14 mouse cellular contexts compared by ENCODE assay signal in the genomic region with DNA sequence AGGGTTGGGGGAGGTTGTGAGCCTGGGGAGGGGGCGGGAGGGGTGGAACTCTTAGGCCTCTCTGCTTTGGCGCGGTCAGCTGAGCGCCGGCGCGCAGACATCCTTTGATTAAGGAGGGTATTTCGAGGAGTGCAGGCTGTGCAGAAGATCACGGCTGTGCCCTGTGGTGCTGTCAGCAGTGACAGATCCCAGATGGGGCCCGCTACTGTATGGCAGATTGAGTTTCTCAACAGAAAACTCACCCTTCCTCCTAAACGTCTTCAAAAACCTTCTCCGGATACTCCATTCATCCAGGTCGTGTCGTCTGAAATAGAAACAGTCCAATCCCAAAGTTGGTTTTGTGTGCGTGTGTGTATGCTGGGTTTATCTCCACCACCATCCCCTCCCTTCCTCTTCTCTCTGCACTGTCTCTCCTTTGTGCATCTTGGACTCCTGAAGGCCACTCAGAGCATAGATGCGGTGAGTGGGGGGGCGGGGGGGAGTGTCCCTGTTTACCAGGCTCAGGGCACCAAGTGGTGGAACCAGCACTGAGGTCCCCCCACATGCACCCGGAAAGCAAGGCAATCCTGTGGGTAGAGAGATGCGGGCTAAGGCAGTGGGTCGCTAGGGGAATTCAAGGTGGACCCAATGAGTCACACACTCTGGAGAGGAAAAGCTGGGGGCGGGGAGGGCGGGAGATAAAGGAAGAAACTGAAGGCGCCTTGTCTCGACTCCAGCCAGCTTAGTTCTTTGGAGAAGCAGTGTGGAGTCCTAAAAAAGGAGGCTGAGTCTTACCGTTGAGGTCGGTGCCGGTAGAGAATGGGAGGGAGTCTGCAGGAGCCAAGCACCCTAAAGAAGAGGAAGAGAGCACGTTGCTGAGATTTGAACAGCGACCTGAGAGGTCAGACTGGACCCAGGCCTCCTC. TPM values are rescaled to one million over a fixed set of nuclear protein-coding genes. Genes with fewer than 3 reads are reported as not detected.
DNase-seq lines count a peak whose midpoint lies in the region; ATAC-seq and TF ChIP-seq lines count a peak whose summit lies in the region.
"Had no signal": no experiment of that assay in that cellular context is flagged by ENCODE, and none has a peak within 500 bp of the region (broad histone marks: within the 10 kb centered on the region; RNA-seq: fewer than 3 reads in every experiment).

No protein-coding gene starts in this region.

- H3K27ac ChIP-seq in neural tube, embryonic 15.5 days (replicated peaks) = no peak overlapping the region
- peak overlapping the region; percentile 21; the same call in 1 of the 2 replicates for H3K27ac ChIP-seq in intestine, postnatal 0 days (ENCODE audit: low read depth, low read length)
- H3K27ac ChIP-seq in stomach, embryonic 16.5 days (ENCODE audit: low read length) = peak overlapping the region; percentile 79
- H3K27ac ChIP-seq in kidney, embryonic 15.5 days = no peak overlapping the region
- H3K27ac ChIP-seq: liver, embryonic 15.5 days; midbrain, embryonic 12.5 days had no signal

- WGBS in neural tube, embryonic 15.5 days = under 1% methylated on average over 29 of the region's 29 CpGs
- WGBS in intestine, postnatal 0 days = 6% methylated on average over 28 of the region's 29 CpGs
- WGBS in stomach, embryonic 16.5 days = 2% methylated on average over 29 of the region's 29 CpGs
- 2% methylated on average over 29 of the region's 29 CpGs for WGBS in kidney, embryonic 15.5 days

- H3K36me3 ChIP-seq in neural tube, embryonic 15.5 days = no peaks in the 10 kb centered on the region
- H3K36me3 ChIP-seq in intestine, postnatal 0 days (ENCODE audit: control insufficient read depth, insufficient read depth) = no peaks in the 10 kb centered on the region
- no peaks in the 10 kb centered on the region for H3K36me3 ChIP-seq in stomach, embryonic 16.5 days (ENCODE audit: control insufficient read depth, insufficient read depth, low read length)
- H3K36me3 ChIP-seq in kidney, embryonic 15.5 days = no peaks in the 10 kb centered on the region
- H3K36me3 ChIP-seq: liver, embryonic 15.5 days; midbrain, embryonic 12.5 days had no signal

- no peak overlapping the region for H3K9ac ChIP-seq in neural tube, embryonic 15.5 days (replicated peaks)
- no peak overlapping the region for H3K9ac ChIP-seq in intestine, postnatal 0 days (ENCODE audit: low read depth, low read length)
- H3K9ac ChIP-seq in stomach, embryonic 16.5 days (ENCODE audit: low read length) = peak overlapping the region; percentile 41
- H3K9ac ChIP-seq in kidney, embryonic 15.5 days = no peak overlapping the region
- H3K9ac ChIP-seq: liver, embryonic 15.5 days; midbrain, embryonic 12.5 days had no signal

- no peak overlapping the region for H3K4me2 ChIP-seq in neural tube, embryonic 15.5 days
- peak overlapping the region; percentile 52 for H3K4me2 ChIP-seq in intestine, postnatal 0 days (replicated peaks; ENCODE audit: low read depth)
- H3K4me2 ChIP-seq in stomach, embryonic 16.5 days (ENCODE audit: low read depth, low read length) = peak overlapping the region; percentile 56
- no peak overlapping the region for H3K4me2 ChIP-seq in kidney, embryonic 15.5 days
- H3K4me2 ChIP-seq: liver, embryonic 15.5 days; midbrain, embryonic 12.5 days had no signal

- peak; percentile 71 for DNase-seq in embryo, embryonic 10 days (ENCODE audit: low spot score)
- DNase-seq in embryo, embryonic 11 days = no peak
- DNase-seq in neural tube, embryonic 10.5 days (ENCODE audit: extremely low spot score, low spot score) = peak; percentile 55
- DNase-seq: cerebellum, adult 11-12 months; gastrocnemius, postnatal 10 days had no signal

- peaks cover 95% of the 10 kb centered on the region for H3K27me3 ChIP-seq in neural tube, embryonic 15.5 days (replicated peaks)
- H3K27me3 ChIP-seq in intestine, postnatal 0 days (replicated peaks; ENCODE audit: control insufficient read depth, insufficient read depth, low read length) = peaks cover 85% of the 10 kb centered on the region
- peaks cover 45% of the 10 kb centered on the region for H3K27me3 ChIP-seq in stomach, embryonic 16.5 days (ENCODE audit: control insufficient read depth, insufficient read depth, low read length)
- H3K27me3 ChIP-seq in kidney, embryonic 15.5 days = peaks cover 100% of the 10 kb centered on the region

- H3K4me3 ChIP-seq in neural tube, embryonic 15.5 days (replicated peaks) = no peak overlapping the region
- H3K4me3 ChIP-seq in intestine, postnatal 0 days (ENCODE audit: low read depth, low read length) = peak overlapping the region; percentile 18; the same call in 1 of the 2 replicates
- peak overlapping the region; percentile 36 for H3K4me3 ChIP-seq in stomach, embryonic 16.5 days (replicated peaks; ENCODE audit: low read length)
- no peak overlapping the region for H3K4me3 ChIP-seq in kidney, embryonic 15.5 days (replicated peaks)
- H3K4me3 ChIP-seq: liver, embryonic 15.5 days; midbrain, embryonic 12.5 days had no signal

- ATAC-seq in neural tube, embryonic 15.5 days (ENCODE audit: low FRiP score) = no peak
- ATAC-seq in intestine, postnatal 0 days = no peak
- peak; percentile 57; the same call in 1 of the 2 replicates for ATAC-seq in stomach, embryonic 16.5 days (ENCODE audit: insufficient read depth, low FRiP score)
- ATAC-seq in kidney, embryonic 15.5 days (replicated peaks; ENCODE audit: low FRiP score) = no peak
- no peak for ATAC-seq in megakaryocyte progenitor cell, adult 5-6 weeks (replicated peaks; ENCODE audit: poor library complexity)

- no peaks in the 10 kb centered on the region for H3K9me3 ChIP-seq in neural tube, embryonic 15.5 days (replicated peaks)
- H3K9me3 ChIP-seq in intestine, postnatal 0 days (ENCODE audit: control insufficient read depth) = no peaks in the 10 kb centered on the region
- H3K9me3 ChIP-seq in stomach, embryonic 16.5 days (replicated peaks; ENCODE audit: control insufficient read depth, low read length) = no peaks in the 10 kb centered on the region
- no peaks in the 10 kb centered on the region for H3K9me3 ChIP-seq in kidney, embryonic 15.5 days (replicated peaks)
- H3K9me3 ChIP-seq: liver, embryonic 15.5 days; midbrain, embryonic 12.5 days had no signal

- H3K4me1 ChIP-seq in neural tube, embryonic 15.5 days = peaks cover 12% of the 10 kb centered on the region
- H3K4me1 ChIP-seq in intestine, postnatal 0 days (replicated peaks; ENCODE audit: control insufficient read depth, insufficient read depth, low read length) = no peaks in the 10 kb centered on the region
- H3K4me1 ChIP-seq in stomach, embryonic 16.5 days (ENCODE audit: control insufficient read depth, insufficient read depth, low read length) = peaks cover 11% of the 10 kb centered on the region; the same call in 1 of the 2 replicates
- peaks cover 21% of the 10 kb centered on the region for H3K4me1 ChIP-seq in kidney, embryonic 15.5 days

- no peak for TF ChIP-seq CTCF in intestine, postnatal 0 days (IDR thresholded peaks at IDR 0.05; ENCODE audit: low read depth)

RNA-seq across cellular contexts. Expression of a gene that starts 11.2 kb away (rescaled TPM):
- polyA plus RNA-seq in neural tube, embryonic 15.5 days (2015; fragmentation: Nextera tagmentation; extraction: Ambion mirVana) = 1.0 TPM in 1 of 2 replicates, not detected in the other
- polyA plus RNA-seq in intestine, postnatal 0 days (2015; fragmentation: Nextera tagmentation; extraction: Ambion mirVana) = 3.5 and 3.9 TPM in 2 replicates
- 6.2 and 7.5 TPM in 2 replicates for polyA plus RNA-seq in stomach, embryonic 16.5 days (2015; fragmentation: Nextera tagmentation; extraction: Ambion mirVana)
- polyA plus RNA-seq in kidney, embryonic 15.5 days (2015; fragmentation: Nextera tagmentation; extraction: Ambion mirVana) = 0.27 and 1.7 TPM in 2 replicates
- not detected in 2 replicates for total RNA-seq in megakaryocyte progenitor cell, adult 5-6 weeks (2015)
- not detected in 2 replicates for total RNA-seq in megakaryocyte progenitor cell, adult 5-6 weeks (2017)
- total RNA-seq: layer of hippocampus, postnatal 10 days had no signal
- polyA plus RNA-seq: midbrain, embryonic 12.5 days; neural tube, embryonic 14.5 days had no signal

Comparison
In these comparisons a context has a peak if more than half of its experiments do, and no peak if none do; other contexts are left out.
1. H3K27ac ChIP-seq: peak in intestine, postnatal 0 days (single experiment) and stomach, embryonic 16.5 days (single experiment); none in neural tube, embryonic 15.5 days (single experiment) and kidney, embryonic 15.5 days (single experiment).
2. H3K4me2 ChIP-seq: peak in intestine, postnatal 0 days (single experiment) and stomach, embryonic 16.5 days (single experiment); none in neural tube, embryonic 15.5 days (single experiment) and kidney, embryonic 15.5 days (single experiment).
3. H3K4me3 ChIP-seq: peak in intestine, postnatal 0 days (single experiment) and stomach, embryonic 16.5 days (single experiment); none in neural tube, embryonic 15.5 days (single experiment) and kidney, embryonic 15.5 days (single experiment).